Mouse (Mus musculus): ENCODE data around the gene Msi2. TPM values are rescaled to one million over a fixed set of nuclear protein-coding genes. Genes with fewer than 3 reads are reported as not detected.

Msi2 gene
- polyA plus RNA-seq (2012; rRNA removed) = 14.2 and 18.5 TPM in 2 replicates

GRCm38 (mm10) chr11:88718050-88718765 lies at the start of gene Msi2:
Gene Msi2, minus strand, starts transcription at chr11:88718513.
- Histone ChIP-seq H3K36me3 (ENCODE audit: control insufficient read depth, insufficient read depth, low read length) (no peaks in the 10 kb centered on the region), H3K4me1 (ENCODE audit: control insufficient read depth, insufficient read depth, insufficient read length) (peaks cover 5% of the 10 kb centered on the region), H3K4me3 (ENCODE audit: extremely low read depth, insufficient read depth, insufficient read length) (peak within 1 kb of the TSS; percentile 75), H3K27ac (ENCODE audit: insufficient read depth, low read length) (peak within 1 kb of the TSS; percentile 64), H3K27me3 (ENCODE audit: control insufficient read depth, insufficient read depth, low read length) (no peaks in the 10 kb centered on the region)
- DNase-seq (ENCODE audit: low read depth in 1 of 2, low spot score in 2 of 2) = peak; percentile 87 to 90
- 2% methylated on average over 59 of the region's 84 CpGs for WGBS
- TF ChIP-seq POLR2A (IDR thresholded peaks at IDR 0.05; ENCODE audit: low read depth, low read length) (no peak), CTCF (IDR thresholded peaks at IDR 0.05; ENCODE audit: extremely low read depth, insufficient read depth, insufficient read length, insufficient replicate concordance) (no peak)

- Histone ChIP-seq H3K4me3 (ENCODE audit: extremely low read depth, insufficient read depth, insufficient read length) (no peak overlapping the region), H3K36me3 (ENCODE audit: control insufficient read depth, insufficient read depth, low read length) (no peaks in the 10 kb centered on the region), H3K27me3 (ENCODE audit: control insufficient read depth, insufficient read depth, low read length) (no peaks in the 10 kb centered on the region), H3K4me1 (ENCODE audit: control insufficient read depth, insufficient read depth, insufficient read length) (no peaks in the 10 kb centered on the region), H3K27ac (ENCODE audit: insufficient read depth, low read length) (no peak overlapping the region)
- TF ChIP-seq CTCF (IDR thresholded peaks at IDR 0.05; ENCODE audit: extremely low read depth, insufficient read depth, insufficient read length, insufficient replicate concordance) = no peak
- TF ChIP-seq POLR2A (IDR thresholded peaks at IDR 0.05; ENCODE audit: low read depth, low read length) = no peak
- WGBS = 81% methylated on average over 7 of the region's 7 CpGs
- no peak for DNase-seq (ENCODE audit: low read depth in 1 of 2, low spot score in 2 of 2)
Observed at GRCm38 (mm10) chr11:88765635-88766034, 47.3 kb upstream of the Msi2 start.

GRCm38 (mm10) chr11:88763371-88763770 lies 45.1 kb upstream of the Msi2 start:
- TF ChIP-seq CTCF (IDR thresholded peaks at IDR 0.05; ENCODE audit: extremely low read depth, insufficient read depth, insufficient read length, insufficient replicate concordance) = no peak
- no peak for TF ChIP-seq POLR2A (IDR thresholded peaks at IDR 0.05; ENCODE audit: low read depth, low read length)

GRCm38 (mm10) chr11:88759501-88759900 lies 41.2 kb upstream of the Msi2 start:
- Histone ChIP-seq H3K4me1 (ENCODE audit: control insufficient read depth, insufficient read depth, insufficient read length) (no peaks in the 10 kb centered on the region), H3K27me3 (ENCODE audit: control insufficient read depth, insufficient read depth, low read length) (no peaks in the 10 kb centered on the region), H3K4me3 (ENCODE audit: extremely low read depth, insufficient read depth, insufficient read length) (no peak overlapping the region), H3K27ac (ENCODE audit: insufficient read depth, low read length) (no peak overlapping the region), H3K36me3 (ENCODE audit: control insufficient read depth, insufficient read depth, low read length) (no peaks in the 10 kb centered on the region)
- TF ChIP-seq POLR2A (IDR thresholded peaks at IDR 0.05; ENCODE audit: low read depth, low read length) (no peak), CTCF (IDR thresholded peaks at IDR 0.05; ENCODE audit: extremely low read depth, insufficient read depth, insufficient read length, insufficient replicate concordance) (no peak)
- no peak for DNase-seq (ENCODE audit: low read depth in 1 of 2, low spot score in 2 of 2)
- WGBS = 93% methylated on average over 8 of the region's 8 CpGs

More at GRCm38 (mm10) chr11:88763371-88763770, 45.1 kb upstream of the Msi2 start:
- H3K4me1 ChIP-seq (ENCODE audit: control insufficient read depth, insufficient read depth, insufficient read length) = no peaks in the 10 kb centered on the region
- DNase-seq (ENCODE audit: low read depth in 1 of 2, low spot score in 2 of 2) = no peak
- H3K4me3 ChIP-seq (ENCODE audit: extremely low read depth, insufficient read depth, insufficient read length) = no peak overlapping the region
- no peak overlapping the region for H3K27ac ChIP-seq (ENCODE audit: insufficient read depth, low read length)
- no peaks in the 10 kb centered on the region for H3K36me3 ChIP-seq (ENCODE audit: control insufficient read depth, insufficient read depth, low read length)
- WGBS = 90% methylated on average over 13 of the region's 13 CpGs
- H3K27me3 ChIP-seq (ENCODE audit: control insufficient read depth, insufficient read depth, low read length) = no peaks in the 10 kb centered on the region

- DNase-seq (ENCODE audit: low read depth in 1 of 2, low spot score in 2 of 2) = no peak
- whole genome bisulfite sequencing = 76% methylated on average over 6 of the region's 6 CpGs
- H3K4me1 ChIP-seq (ENCODE audit: control insufficient read depth, insufficient read depth, insufficient read length) = no peaks in the 10 kb centered on the region
- no peak for TF ChIP-seq POLR2A (IDR thresholded peaks at IDR 0.05; ENCODE audit: low read depth, low read length)
- no peak for TF ChIP-seq CTCF (IDR thresholded peaks at IDR 0.05; ENCODE audit: extremely low read depth, insufficient read depth, insufficient read length, insufficient replicate concordance)
- H3K27ac ChIP-seq (ENCODE audit: insufficient read depth, low read length) = no peak overlapping the region
- no peaks in the 10 kb centered on the region for H3K27me3 ChIP-seq (ENCODE audit: control insufficient read depth, insufficient read depth, low read length)
- H3K4me3 ChIP-seq (ENCODE audit: extremely low read depth, insufficient read depth, insufficient read length) = no peak overlapping the region
- H3K36me3 ChIP-seq (ENCODE audit: control insufficient read depth, insufficient read depth, low read length) = no peaks in the 10 kb centered on the region
Observed at GRCm38 (mm10) chr11:88758402-88758801, 40.1 kb upstream of the Msi2 start.

- Histone ChIP-seq H3K4me3 (ENCODE audit: extremely low read depth, insufficient read depth, insufficient read length) (no peak overlapping the region), H3K4me1 (ENCODE audit: control insufficient read depth, insufficient read depth, insufficient read length) (no peaks in the 10 kb centered on the region), H3K36me3 (ENCODE audit: control insufficient read depth, insufficient read depth, low read length) (no peaks in the 10 kb centered on the region), H3K27me3 (ENCODE audit: control insufficient read depth, insufficient read depth, low read length) (no peaks in the 10 kb centered on the region), H3K27ac (ENCODE audit: insufficient read depth, low read length) (no peak overlapping the region)
- TF ChIP-seq POLR2A (IDR thresholded peaks at IDR 0.05; ENCODE audit: low read depth, low read length) (no peak), CTCF (IDR thresholded peaks at IDR 0.05; ENCODE audit: extremely low read depth, insufficient read depth, insufficient read length, insufficient replicate concordance) (no peak)
- no peak for DNase-seq (ENCODE audit: low read depth in 1 of 2, low spot score in 2 of 2)
- WGBS = 87% methylated on average over 12 of the region's 12 CpGs
Observed at GRCm38 (mm10) chr11:88745306-88745705, 27.0 kb upstream of the Msi2 start.
